Mouse (Mus musculus) naive thymus-derived CD4-positive, alpha-beta T cell, adult 5 months (primary cell): ENCODE measurements around the gene Gm6871. TPM values are rescaled to one million over a fixed set of nuclear protein-coding genes. Genes with fewer than 3 reads are reported as not detected.

ENCODE experiments used
- polyA plus RNA-seq: library from polyadenylated mRNA; unstranded; fragments of 100-300 nt; shearing (Covaris generic); gene quantifications from one replicate; pipeline ENCODE4 v1.2.1, GENCODE M21; 2017

The Gm6871 gene
- polyA plus RNA-seq: 0.24 TPM

DNA sequence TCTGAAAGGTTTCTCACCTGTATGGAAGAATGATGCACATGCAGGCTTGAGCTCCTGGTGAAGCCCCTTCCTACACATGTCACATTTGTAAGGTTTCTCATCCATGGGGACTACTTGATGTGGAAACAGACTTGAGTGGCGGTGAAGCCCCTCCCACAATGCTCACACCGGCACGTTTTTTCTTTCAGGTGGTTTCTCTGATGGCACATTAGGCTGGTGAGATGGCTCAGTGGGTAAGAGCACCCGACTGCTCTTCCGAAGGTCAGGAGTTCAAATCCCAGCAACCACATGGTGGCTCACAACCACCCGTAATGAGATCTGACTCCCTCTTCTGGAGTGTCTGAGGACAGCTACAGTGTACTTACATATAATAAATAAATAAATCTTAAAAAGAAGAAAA, at the start of gene Gm6871:
Gene Gm6871, minus strand, starts transcription at position 101 of the 400 bp plus-strand sequence.

DNA sequence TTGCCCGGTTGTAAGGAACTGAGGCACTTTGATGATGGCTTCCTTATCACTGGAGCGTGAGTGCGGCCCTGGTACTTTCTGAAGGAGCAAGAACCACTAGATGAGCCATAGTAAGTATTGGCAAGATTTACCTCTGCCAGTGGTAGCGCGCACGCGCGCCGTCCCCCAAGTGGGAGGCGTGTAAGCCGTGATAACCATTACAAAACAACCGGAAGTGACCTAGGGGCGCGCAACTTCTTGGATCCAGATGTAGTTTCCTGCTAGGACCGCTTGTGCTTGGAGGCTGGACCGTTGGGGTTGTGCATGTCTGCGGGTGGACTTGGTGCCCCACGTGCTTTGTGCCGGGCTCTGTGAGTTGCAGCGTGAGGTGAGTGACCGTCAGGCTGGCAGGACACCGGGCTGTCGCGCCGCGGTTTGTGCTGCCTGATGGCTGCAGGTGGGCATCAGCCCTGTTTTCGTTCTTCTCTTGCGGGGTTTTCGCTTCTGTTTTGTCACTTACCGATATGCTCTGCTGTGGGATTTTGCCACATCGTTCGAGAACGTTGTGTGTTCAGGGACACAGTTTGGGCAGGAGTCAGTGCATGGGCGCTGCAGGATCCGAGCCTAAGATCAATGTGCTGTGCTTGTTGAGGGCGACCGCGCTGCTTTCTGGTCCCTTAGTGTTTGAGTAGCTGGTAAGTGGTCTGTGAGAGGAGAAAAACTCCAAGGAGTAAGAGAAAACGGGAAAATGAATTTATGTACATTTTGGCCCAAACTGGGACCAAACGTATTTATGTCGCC, 25.8 kb upstream of the Gm6871 start, which contains the start of gene 2610021A01Rik:
Gene 2610021A01Rik, plus strand, starts transcription at position 197 of the 780 bp plus-strand sequence.

GRCm38 (mm10) chr7:41499389-41500049, 73.9 kb downstream of the Gm6871 start, which contains the start of the genes Gm20449 and AW146154:
TSS of gene Gm20449 (minus strand) at chr7:41499417.
TSS of gene AW146154 (minus strand) at chr7:41499890.

Other genes starting within 250 kb of the Gm6871 start
- gene AI987944, start 180.3 kb downstream of the Gm6871 start, polyA plus RNA-seq: 21.2 TPM
- not detected for gene Vmn2r57, start 125.0 kb downstream of the Gm6871 start, polyA plus RNA-seq
- not detected for gene Gm20449, start 74.2 kb downstream of the Gm6871 start, polyA plus RNA-seq
- gene AW146154, start 73.8 kb downstream of the Gm6871 start, polyA plus RNA-seq: 4.9 TPM
- gene 2610021A01Rik, start 25.6 kb upstream of the Gm6871 start, polyA plus RNA-seq: 19.4 TPM
- gene Zfp788, start 59.5 kb upstream of the Gm6871 start, polyA plus RNA-seq: 11.9 TPM